Mouse (Mus musculus) large intestine, adult 2 months (tissue): ENCODE measurements around the gene Adam10. TPM values are rescaled to one million over a fixed set of nuclear protein-coding genes. Genes with fewer than 3 reads are reported as not detected.

Experiments
- DNase-seq: peaks from one replicate; pipeline ENCODE4 v3.0.0-alpha.2; 2012; ENCODE audit warnings: low read depth, low spot score
- WGBS: fragments of 180-500 bp; shearing (Covaris S2); methylation state at CpG from one replicate; pipeline ENCODE4 v1.1.7; 2018; 5-methylcytosine and 5-hydroxymethylcytosine counted together
- polyA plus RNA-seq: library from polyadenylated mRNA; depleted of rRNA; stranded (reverse); fragments of >200 nt; gene quantifications from 2 replicates; pipeline ENCODE4 v1.2.3, GENCODE M21; 2012; rRNA removed

The Adam10 gene
- 12.9 and 24.1 TPM in 2 replicates for polyA plus RNA-seq

- under 1% methylated on average over 48 of the region's 48 CpGs for WGBS
- peak; percentile 86 for DNase-seq
Observed at GRCm38 (mm10) chr9:70678682-70679131, at the start of gene Adam10. Gene Adam10, plus strand, starts transcription at chr9:70678997.

DNA sequence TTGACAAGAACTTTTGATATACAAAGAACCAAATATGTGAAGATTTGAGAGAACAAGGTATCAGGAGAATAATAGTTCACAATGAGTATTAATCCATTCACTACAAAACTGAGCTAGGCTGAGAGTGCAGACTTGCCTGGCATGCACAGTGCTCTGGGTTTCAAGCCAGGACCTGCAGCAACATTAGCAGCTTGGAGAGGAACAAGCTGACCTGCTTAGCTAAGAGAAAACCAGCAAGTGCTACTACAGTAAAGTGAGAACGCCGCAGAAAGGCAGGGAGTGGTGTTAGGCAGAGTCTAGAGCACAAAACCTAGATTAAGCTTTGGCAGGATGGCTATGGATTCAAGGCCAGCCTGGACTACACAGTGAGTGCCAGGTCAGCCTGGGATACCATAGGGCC is 49.1 kb upstream of the Adam10 start:
- 90% methylated on average over 2 of the region's 2 CpGs for WGBS
- DNase-seq = no peak

DNA sequence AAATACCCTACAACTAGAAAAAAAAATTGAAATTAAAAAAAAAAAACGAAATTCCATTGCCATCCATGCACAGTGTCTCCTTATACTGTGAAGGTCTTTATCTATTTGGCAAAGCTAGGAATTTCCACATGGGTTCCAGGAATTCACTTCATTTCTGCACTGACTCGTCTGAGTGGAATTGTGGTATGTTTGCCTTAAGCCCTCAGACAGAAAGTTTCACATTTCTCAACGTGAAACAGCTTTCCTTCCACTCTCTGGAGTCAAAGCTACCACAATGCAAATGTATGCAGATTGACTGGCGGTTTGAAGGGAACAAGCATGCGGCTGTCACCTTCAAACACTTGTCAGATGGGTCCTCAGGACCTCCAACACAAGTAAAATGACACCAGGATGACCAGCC is 47.1 kb upstream of the Adam10 start:
- no peak for DNase-seq
- WGBS = 47% methylated on average over 5 of the region's 5 CpGs

DNA sequence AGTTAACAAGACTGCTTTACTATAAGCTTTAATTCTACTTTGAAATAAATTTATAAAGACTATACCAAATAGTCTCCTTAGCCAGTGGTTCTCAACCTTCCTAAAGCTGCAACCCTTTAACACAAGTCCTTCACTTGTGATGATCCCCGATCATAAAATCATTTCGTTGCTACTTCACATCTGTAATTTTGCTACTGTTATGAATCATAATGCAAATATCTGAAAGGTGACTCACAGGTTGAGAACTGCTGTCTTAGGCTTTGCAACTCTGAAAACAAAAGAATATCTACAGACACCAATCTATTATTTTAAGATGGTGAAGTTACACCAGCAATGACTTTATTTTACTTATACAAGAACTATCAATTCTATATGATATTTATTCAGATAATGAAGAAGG is 42.0 kb upstream of the Adam10 start:
- no peak for DNase-seq
- 39% methylated on average over 2 of the region's 2 CpGs for WGBS

DNA sequence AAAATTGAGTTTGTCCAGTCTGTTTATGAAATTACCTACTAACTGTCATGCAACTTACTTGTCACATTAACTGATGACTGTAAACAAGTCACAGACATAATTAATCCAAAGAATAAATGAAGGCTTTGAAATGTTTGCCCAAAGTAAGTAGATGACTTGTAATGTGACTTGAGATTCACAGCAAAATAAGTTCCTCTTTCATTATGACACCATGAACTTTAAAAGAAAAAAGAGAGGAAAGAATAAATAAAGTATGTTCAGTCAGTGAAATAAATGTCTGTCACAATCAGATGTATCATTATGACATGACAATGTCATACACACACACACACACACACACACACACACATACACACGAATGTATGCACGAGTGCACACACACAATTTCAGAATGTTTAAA is 28.5 kb upstream of the Adam10 start:
- 82% methylated on average over 2 of the region's 2 CpGs for WGBS
- DNase-seq = no peak

- WGBS = 94% methylated on average over 1 of the region's 1 CpGs
- DNase-seq = no peak
Observed at GRCm38 (mm10) chr9:70650994-70651393, 27.8 kb upstream of the Adam10 start.

DNA sequence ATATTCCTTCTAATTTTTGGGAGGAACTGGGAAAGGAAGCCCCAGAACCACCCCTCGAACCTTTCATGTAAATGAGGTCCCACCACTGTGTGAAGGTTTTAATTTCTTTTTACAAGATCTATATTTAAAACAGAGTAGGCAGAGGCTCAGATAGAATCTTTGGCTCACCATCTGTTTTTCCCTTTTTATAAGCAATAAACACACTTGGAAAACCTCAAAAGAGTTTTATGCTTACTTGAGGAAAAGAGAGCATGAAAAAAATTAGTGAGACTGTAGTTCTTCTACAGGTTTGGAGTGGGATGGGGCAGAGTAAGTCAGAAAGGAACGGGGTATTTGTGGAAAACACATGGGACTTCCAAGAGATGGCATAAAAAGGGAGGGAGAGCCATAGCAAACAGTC is 26.6 kb upstream of the Adam10 start:
- no peak for DNase-seq
- WGBS = 65% methylated on average over 2 of the region's 2 CpGs

- 46% methylated on average over 2 of the region's 2 CpGs for WGBS
- no peak for DNase-seq
Observed at GRCm38 (mm10) chr9:70653875-70654274, 24.9 kb upstream of the Adam10 start.

DNA sequence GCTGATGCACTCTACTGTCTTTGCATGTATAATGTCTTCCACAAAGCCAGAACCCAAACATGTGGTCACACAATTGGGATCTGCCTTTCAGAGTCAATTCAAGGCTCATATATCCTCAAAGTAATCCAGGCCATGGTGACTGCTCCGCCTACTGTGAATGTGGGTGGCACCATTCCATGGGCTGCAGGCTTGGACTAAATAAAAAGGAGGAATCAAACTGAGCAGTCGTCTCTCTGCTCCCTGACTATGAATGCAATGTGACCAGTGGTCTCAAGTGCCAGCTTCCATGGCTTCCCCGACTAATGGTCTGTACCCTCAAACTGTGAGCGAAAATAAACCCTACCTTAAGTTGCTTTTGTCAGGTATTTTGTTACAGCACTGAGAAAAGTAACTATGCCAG is 24.3 kb upstream of the Adam10 start:
- DNase-seq = no peak
- WGBS = 61% methylated on average over 4 of the region's 4 CpGs

DNA sequence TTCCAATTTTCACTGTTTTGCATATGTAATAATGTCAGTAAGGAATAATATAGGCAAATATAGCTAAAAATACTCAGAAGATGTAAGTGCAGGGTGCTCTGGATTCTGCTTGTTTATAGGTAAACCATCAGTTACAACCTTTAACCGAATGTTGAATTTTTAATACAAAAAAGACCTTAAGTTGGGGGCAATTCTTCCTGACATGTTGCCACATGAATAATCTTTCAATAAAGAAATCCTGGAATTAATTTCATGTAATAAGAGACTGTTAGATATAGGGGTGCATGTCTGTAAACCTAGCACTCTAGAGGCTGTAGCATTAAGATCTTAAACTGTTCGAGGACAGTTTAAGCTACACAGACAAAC is 23.1 kb upstream of the Adam10 start:
- no peak for DNase-seq
- WGBS = 18% methylated on average over 2 of the region's 2 CpGs

DNA sequence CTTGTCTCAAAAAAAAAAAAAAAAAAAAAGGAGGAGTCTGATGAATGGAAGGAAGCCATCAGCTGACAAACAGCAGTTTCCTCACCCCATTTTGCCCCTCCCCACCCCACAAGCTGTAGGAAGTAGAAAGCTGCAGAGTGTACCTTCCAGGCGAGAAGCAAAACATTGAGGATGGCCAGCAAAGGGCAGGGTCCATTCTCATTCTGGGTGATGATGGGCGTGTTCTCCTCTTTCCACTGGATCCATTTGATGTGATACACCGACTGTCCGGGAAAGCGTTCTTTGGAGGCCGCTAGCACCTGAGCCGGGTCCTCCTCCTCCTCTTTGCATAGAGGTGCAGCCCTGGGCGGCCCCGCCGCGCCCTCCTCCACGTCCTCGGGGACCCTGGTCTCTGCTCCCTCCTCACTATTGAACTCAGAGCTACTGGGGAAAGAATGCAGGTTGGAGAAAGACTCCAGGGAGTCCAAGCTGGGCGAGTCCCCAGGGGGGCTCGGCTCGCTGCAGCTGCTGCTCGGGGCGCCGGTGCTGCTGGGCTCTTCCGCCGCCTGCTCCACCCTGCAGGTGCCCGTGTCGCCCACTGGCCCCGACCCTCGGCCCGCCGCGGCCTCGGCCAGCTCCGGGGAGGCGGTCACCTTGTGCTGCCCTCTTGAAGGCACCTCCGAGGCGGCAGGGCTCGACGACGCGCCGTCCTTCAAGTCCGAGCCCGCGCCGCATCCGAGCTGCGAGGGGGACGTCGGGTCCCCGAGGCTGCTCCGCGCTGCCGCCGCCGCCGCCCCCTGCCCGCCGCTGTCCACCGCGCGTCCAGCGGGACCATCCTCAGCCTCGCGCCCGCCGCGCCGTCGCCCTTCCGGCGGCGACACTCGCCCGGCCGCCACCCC is 22.4 kb upstream of the Adam10 start, which contains the start of gene Gm10642:
TSS of gene Gm10642 (plus strand) at position 122 of the 878 bp plus-strand sequence.
- peak; percentile 65 for DNase-seq
- WGBS = under 1% methylated on average over 67 of the region's 72 CpGs

GRCm38 (mm10) chr9:70657013-70657967 is 21.5 kb upstream of the Adam10 start, which contains the start of gene Mindy2:
Gene Mindy2, minus strand, starts transcription at chr9:70657174.
- under 1% methylated on average over 67 of the region's 67 CpGs for WGBS
- peak; percentile 98 for DNase-seq

GRCm38 (mm10) chr9:70658266-70658665 is 20.5 kb upstream of the Adam10 start:
- WGBS = 56% methylated on average over 2 of the region's 2 CpGs

DNA sequence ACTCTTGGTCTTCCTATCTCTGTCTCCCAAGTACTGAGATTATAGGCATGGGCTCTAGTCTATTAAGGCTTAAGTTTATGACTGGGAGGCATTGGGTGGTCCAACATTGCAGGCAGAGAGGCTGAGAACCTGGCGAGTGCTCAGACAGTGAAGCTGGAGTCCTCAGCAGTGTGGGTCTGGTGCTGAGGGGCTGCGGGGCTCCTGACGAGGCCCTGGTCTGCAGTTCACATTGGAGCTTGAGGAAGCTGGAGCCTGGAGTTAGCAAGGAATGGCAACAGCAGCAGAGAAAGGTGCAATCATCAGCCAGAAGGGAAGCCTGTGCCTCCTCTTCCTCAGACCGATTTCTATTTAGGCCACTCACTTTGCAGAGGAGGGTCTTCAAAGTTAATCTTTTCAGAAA is 13.9 kb upstream of the Adam10 start:
- 84% methylated on average over 4 of the region's 4 CpGs for WGBS
- no peak for DNase-seq

More at GRCm38 (mm10) chr9:70658266-70658665, 20.5 kb upstream of the Adam10 start:
- DNase-seq = no peak

DNA sequence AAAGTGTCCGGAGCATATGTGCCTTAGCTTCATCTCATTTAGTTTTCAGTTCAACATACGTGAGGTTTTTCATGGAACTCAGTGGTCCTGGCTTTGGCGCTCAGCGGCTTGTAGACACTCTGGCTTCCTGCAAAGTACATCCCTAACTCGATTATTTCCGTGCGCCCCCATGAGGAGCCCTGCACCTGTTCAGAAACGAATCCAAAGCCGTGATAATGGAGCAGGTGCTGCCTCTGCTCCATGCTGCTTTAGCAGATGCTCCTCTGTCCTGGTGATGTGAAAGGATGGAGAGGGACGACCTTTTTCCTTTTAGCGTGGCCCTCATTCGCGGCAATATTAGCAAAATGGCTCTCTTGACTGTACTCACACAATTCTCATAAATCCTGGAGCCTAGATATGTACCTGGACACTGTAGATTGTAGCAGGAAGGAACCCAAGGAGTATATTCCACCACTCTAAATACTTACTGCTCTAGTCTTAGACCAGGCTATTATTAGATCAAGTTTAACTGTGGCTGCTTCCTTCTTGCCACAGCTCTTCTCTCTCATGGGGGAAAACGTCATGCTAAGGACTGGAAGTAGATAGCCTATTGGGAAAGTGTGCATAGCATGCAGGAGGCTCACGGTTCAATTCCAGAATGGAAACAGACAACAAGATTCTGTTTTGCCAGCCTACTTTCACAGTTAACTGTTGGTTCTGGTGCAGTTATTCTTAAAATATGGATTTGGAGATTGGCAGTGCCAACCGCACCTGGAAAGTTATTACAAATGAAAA is 13.2 kb upstream of the Adam10 start:
- DNase-seq = no peak
- 70% methylated on average over 16 of the region's 16 CpGs for WGBS

DNA sequence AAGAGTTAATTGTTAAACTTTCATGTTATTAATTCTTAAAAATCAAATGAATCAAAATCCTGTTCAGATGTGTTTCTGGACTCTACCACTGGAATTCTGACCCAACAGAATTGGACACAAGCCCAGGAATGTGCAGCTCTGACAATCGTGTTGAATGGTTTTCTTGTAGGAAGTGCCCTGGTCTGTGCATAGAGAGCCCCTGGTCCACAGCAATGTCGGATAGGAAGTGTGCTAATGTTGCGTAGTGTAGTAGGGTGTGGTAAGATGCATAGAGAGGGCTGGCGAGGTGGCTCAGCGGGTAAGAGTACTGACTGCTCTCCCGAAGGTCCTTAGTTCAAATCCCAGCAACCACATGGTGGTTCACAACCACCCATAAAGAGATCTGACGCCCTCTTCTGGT is 12.0 kb upstream of the Adam10 start:
- 64% methylated on average over 7 of the region's 7 CpGs for WGBS
- no peak for DNase-seq

- no peak for DNase-seq
Observed at GRCm38 (mm10) chr9:70668048-70668447, 10.7 kb upstream of the Adam10 start.

GRCm38 (mm10) chr9:70669197-70669596 is 9.6 kb upstream of the Adam10 start:
- 46% methylated on average over 2 of the region's 2 CpGs for WGBS
- DNase-seq = no peak

GRCm38 (mm10) chr9:70670381-70670780 is 8.4 kb upstream of the Adam10 start:
- no peak for DNase-seq
- 27% methylated on average over 6 of the region's 6 CpGs for WGBS

GRCm38 (mm10) chr9:70671278-70671677 is 7.5 kb upstream of the Adam10 start:
- 69% methylated on average over 6 of the region's 6 CpGs for WGBS
- DNase-seq = no peak
